Mouse (Mus musculus): ENCODE results near the gene Ankrd33. TPM values are rescaled to one million over a fixed set of nuclear protein-coding genes. Genes with fewer than 3 reads are reported as not detected.

The Ankrd33 gene
- polyA plus RNA-seq, 1 experiment from 2014 or later: not detected

- WGBS: 64% methylated on average over 4 of the region's 4 CpGs
Measured at GRCm38 (mm10) chr15:101075150-101075549, 40.4 kb upstream of the Ankrd33 start.

GRCm38 (mm10) chr15:101075656-101076055 lies 39.9 kb upstream of the Ankrd33 start:
- Histone ChIP-seq H3K4me1 (ENCODE audit: control insufficient read depth, insufficient read depth, low read length) (peaks cover 20% of the 10 kb centered on the region; the same call in 1 of the 2 replicates), H3K9ac (replicated peaks; ENCODE audit: low read depth, low read length) (peak overlapping the region; percentile 29; the same call in 1 of the 2 replicates), H3K36me3 (ENCODE audit: control insufficient read depth, insufficient read depth, low read length) (no peaks in the 10 kb centered on the region), H3K4me2 (ENCODE audit: low read depth, low read length) (peak overlapping the region; percentile 75), H3K27me3 (ENCODE audit: control insufficient read depth, insufficient read depth, low read length) (no peaks in the 10 kb centered on the region), H3K4me3 (ENCODE audit: low read depth, low read length) (peak overlapping the region; percentile 66; the same call in 1 of the 2 replicates), H3K27ac (ENCODE audit: low read depth, low read length) (peak overlapping the region; percentile 87), H3K9me3 (ENCODE audit: control insufficient read depth, low read length) (no peaks in the 10 kb centered on the region)
- no peak for ATAC-seq (ENCODE audit: low read depth)
- 9% methylated on average over 5 of the region's 5 CpGs for WGBS

More at GRCm38 (mm10) chr15:101075150-101075549, 40.4 kb upstream of the Ankrd33 start:
- H3K36me3 ChIP-seq (ENCODE audit: control insufficient read depth, insufficient read depth, low read length): no peaks in the 10 kb centered on the region
- no peaks in the 10 kb centered on the region for H3K27me3 ChIP-seq (ENCODE audit: control insufficient read depth, insufficient read depth, low read length)
- H3K4me1 ChIP-seq (ENCODE audit: control insufficient read depth, insufficient read depth, low read length): peaks cover 23% of the 10 kb centered on the region
- no peak overlapping the region for H3K4me3 ChIP-seq (ENCODE audit: low read depth, low read length)
- ATAC-seq (ENCODE audit: low read depth): no peak
- H3K9me3 ChIP-seq (ENCODE audit: control insufficient read depth, low read length): no peaks in the 10 kb centered on the region
- peak overlapping the region; percentile 87; the same call in 1 of the 2 replicates for H3K27ac ChIP-seq (ENCODE audit: low read depth, low read length)
- no peak overlapping the region; the same call in 1 of the 2 replicates for H3K4me2 ChIP-seq (ENCODE audit: low read depth, low read length)
- no peak overlapping the region for H3K9ac ChIP-seq (replicated peaks; ENCODE audit: low read depth, low read length)

- 1% methylated on average over 26 of the region's 26 CpGs for WGBS
- ATAC-seq (ENCODE audit: low read depth): peak; percentile 45; the same call in 1 of the 2 replicates
- Histone ChIP-seq H3K4me2 (ENCODE audit: low read depth, low read length) (peak overlapping the region; percentile 75), H3K27me3 (ENCODE audit: control insufficient read depth, insufficient read depth, low read length) (no peaks in the 10 kb centered on the region), H3K4me1 (ENCODE audit: control insufficient read depth, insufficient read depth, low read length) (peaks cover 20% of the 10 kb centered on the region; the same call in 1 of the 2 replicates), H3K9me3 (ENCODE audit: control insufficient read depth, low read length) (no peaks in the 10 kb centered on the region), H3K4me3 (ENCODE audit: low read depth, low read length) (peak overlapping the region; percentile 66), H3K27ac (ENCODE audit: low read depth, low read length) (peak overlapping the region; percentile 87), H3K36me3 (ENCODE audit: control insufficient read depth, insufficient read depth, low read length) (no peaks in the 10 kb centered on the region), H3K9ac (replicated peaks; ENCODE audit: low read depth, low read length) (peak overlapping the region; percentile 90)
Measured at GRCm38 (mm10) chr15:101076071-101077000, 39.2 kb upstream of the Ankrd33 start.

GRCm38 (mm10) chr15:101077001-101077812 lies 38.3 kb upstream of the Ankrd33 start:
- H3K4me2 ChIP-seq (ENCODE audit: low read depth, low read length): peak overlapping the region; percentile 75
- H3K4me1 ChIP-seq (ENCODE audit: control insufficient read depth, insufficient read depth, low read length): peaks cover 22% of the 10 kb centered on the region; the same call in 1 of the 2 replicates
- H3K36me3 ChIP-seq (ENCODE audit: control insufficient read depth, insufficient read depth, low read length): no peaks in the 10 kb centered on the region
- peak overlapping the region; percentile 87 for H3K27ac ChIP-seq (ENCODE audit: low read depth, low read length)
- no peaks in the 10 kb centered on the region for H3K27me3 ChIP-seq (ENCODE audit: control insufficient read depth, insufficient read depth, low read length)
- peak overlapping the region; percentile 90 for H3K9ac ChIP-seq (replicated peaks; ENCODE audit: low read depth, low read length)
- peak overlapping the region; percentile 66 for H3K4me3 ChIP-seq (ENCODE audit: low read depth, low read length)
- no peaks in the 10 kb centered on the region for H3K9me3 ChIP-seq (ENCODE audit: control insufficient read depth, low read length)
- peak; percentile 55 for ATAC-seq (ENCODE audit: low read depth)
- under 1% methylated on average over 34 of the region's 34 CpGs for WGBS

- peak within 1 kb of the TSS; percentile 75 for H3K4me2 ChIP-seq (ENCODE audit: low read depth, low read length)
- WGBS: under 1% methylated on average over 60 of the region's 96 CpGs
- peaks cover 22% of the 10 kb centered on the region; the same call in 1 of the 2 replicates for H3K4me1 ChIP-seq (ENCODE audit: control insufficient read depth, insufficient read depth, low read length)
- H3K9me3 ChIP-seq (ENCODE audit: control insufficient read depth, low read length): no peaks in the 10 kb centered on the region
- peak; percentile 3; the same call in 1 of the 2 replicates for ATAC-seq (ENCODE audit: low read depth)
- no peaks in the 10 kb centered on the region for H3K36me3 ChIP-seq (ENCODE audit: control insufficient read depth, insufficient read depth, low read length)
- H3K27ac ChIP-seq (ENCODE audit: low read depth, low read length): peak within 1 kb of the TSS; percentile 87
- H3K27me3 ChIP-seq (ENCODE audit: control insufficient read depth, insufficient read depth, low read length): no peaks in the 10 kb centered on the region
- H3K9ac ChIP-seq (replicated peaks; ENCODE audit: low read depth, low read length): peak within 1 kb of the TSS; percentile 90
- H3K4me3 ChIP-seq (ENCODE audit: low read depth, low read length): peak within 1 kb of the TSS; percentile 66
Measured at GRCm38 (mm10) chr15:101077813-101078730, 37.5 kb upstream of the Ankrd33 start, which contains the start of gene Fignl2. TSS of gene Fignl2 (minus strand) at chr15:101078567.

- peak overlapping the region; percentile 87 for H3K27ac ChIP-seq (ENCODE audit: low read depth, low read length)
- no peaks in the 10 kb centered on the region for H3K27me3 ChIP-seq (ENCODE audit: control insufficient read depth, insufficient read depth, low read length)
- peak; percentile 57 for ATAC-seq (ENCODE audit: low read depth)
- H3K9me3 ChIP-seq (ENCODE audit: control insufficient read depth, low read length): no peaks in the 10 kb centered on the region
- peak overlapping the region; percentile 90 for H3K9ac ChIP-seq (replicated peaks; ENCODE audit: low read depth, low read length)
- peaks cover 20% of the 10 kb centered on the region; the same call in 1 of the 2 replicates for H3K4me1 ChIP-seq (ENCODE audit: control insufficient read depth, insufficient read depth, low read length)
- H3K4me3 ChIP-seq (ENCODE audit: low read depth, low read length): peak overlapping the region; percentile 66
- no peaks in the 10 kb centered on the region for H3K36me3 ChIP-seq (ENCODE audit: control insufficient read depth, insufficient read depth, low read length)
- peak overlapping the region; percentile 75 for H3K4me2 ChIP-seq (ENCODE audit: low read depth, low read length)
- under 1% methylated on average over 23 of the region's 30 CpGs for WGBS
Measured at GRCm38 (mm10) chr15:101078731-101079156, 36.8 kb upstream of the Ankrd33 start.

- Histone ChIP-seq H3K4me2 (ENCODE audit: low read depth, low read length) (no peak overlapping the region), H3K9ac (replicated peaks; ENCODE audit: low read depth, low read length) (no peak overlapping the region), H3K4me3 (ENCODE audit: low read depth, low read length) (no peak overlapping the region), H3K27me3 (ENCODE audit: control insufficient read depth, insufficient read depth, low read length) (no peaks in the 10 kb centered on the region), H3K4me1 (ENCODE audit: control insufficient read depth, insufficient read depth, low read length) (peaks cover 17% of the 10 kb centered on the region; the same call in 1 of the 2 replicates), H3K36me3 (ENCODE audit: control insufficient read depth, insufficient read depth, low read length) (no peaks in the 10 kb centered on the region), H3K27ac (ENCODE audit: low read depth, low read length) (no peak overlapping the region), H3K9me3 (ENCODE audit: control insufficient read depth, low read length) (no peaks in the 10 kb centered on the region)
- 76% methylated on average over 9 of the region's 9 CpGs for WGBS
- ATAC-seq (ENCODE audit: low read depth): no peak
Measured at GRCm38 (mm10) chr15:101080031-101080520, 35.5 kb upstream of the Ankrd33 start.
